Mouse (Mus musculus) kidney, embryonic 16.5 days (tissue): ENCODE measurements at regions not wholly inside any gene's neighbourhood (a gene's known extent, or its start where the extent isn't known, plus 50 kb on each side); places are given as distances from the start of the nearest gene placed in this dataset.

Experiments
- ATAC-seq: fragments of 200-750 bp; cut with Nextera tagmentation; 2 replicates; pipeline ENCODE4 v1.8.0; 2017; ENCODE audit warnings: moderate TSS enrichment; ENCODE audit not compliant: low FRiP score, low TSS enrichment
- H3K27ac ChIP-seq: fragments of 300-500 bp; sonication (generic); 2 replicates; pipeline ENCODE4 v1.5.1; 2014; ENCODE audit warnings: low read length
- H3K27me3 ChIP-seq: fragments of 300-500 bp; sonication (generic); 2 replicates; pipeline ENCODE4 v1.6.1; 2014; ENCODE audit warnings: low read length, control low read depth, mixed read lengths; ENCODE audit not compliant: insufficient read depth
- H3K36me3 ChIP-seq: fragments of 300-500 bp; sonication (generic); 2 replicates; pipeline ENCODE4 v1.6.1; 2014; ENCODE audit warnings: low read length, control low read depth, mixed read lengths; ENCODE audit not compliant: insufficient read depth
- H3K4me1 ChIP-seq: fragments of 300-500 bp; sonication (generic); 2 replicates; pipeline ENCODE4 v1.6.1; 2014; ENCODE audit warnings: low read length, control low read depth, mixed read lengths; ENCODE audit not compliant: insufficient read depth
- H3K4me2 ChIP-seq: fragments of 300-500 bp; sonication (generic); replicated peaks from 2 replicates; pipeline ENCODE4 v1.6.1; 2014; ENCODE audit warnings: low read depth, low read length
- H3K4me3 ChIP-seq: fragments of 300-500 bp; sonication (generic); 2 replicates; pipeline ENCODE4 v1.5.1; 2014; ENCODE audit warnings: mild to moderate bottlenecking, low read length
- H3K9ac ChIP-seq: fragments of 300-500 bp; sonication (generic); replicated peaks from 2 replicates; pipeline ENCODE4 v1.6.1; 2014; ENCODE audit warnings: low read length
- H3K9me3 ChIP-seq: fragments of 300-500 bp; sonication (generic); 2 replicates; pipeline ENCODE4 v1.6.1; 2016; ENCODE audit warnings: low read length, control low read depth
- WGBS: fragments of 180-500 bp; shearing (Covaris S2); extraction: QIAGEN DNeasy Blood & Tissue Kit; methylation state at CpG from one replicate; pipeline ENCODE4 v1.1.7; 2014; 5-methylcytosine and 5-hydroxymethylcytosine counted together

- Histone ChIP-seq H3K36me3 (no peaks in the 10 kb centered on the region), H3K4me3 (no peak overlapping the region), H3K4me2 (no peak overlapping the region), H3K9ac (no peak overlapping the region), H3K4me1 (no peaks in the 10 kb centered on the region), H3K9me3 (no peaks in the 10 kb centered on the region), H3K27me3 (no peaks in the 10 kb centered on the region), H3K27ac (no peak overlapping the region)
- ATAC-seq: no peak
- 84% methylated on average over 2 of the region's 2 CpGs for WGBS
These were observed 1786.1 kb downstream of the 9330182O14Rik start for GRCm38 (mm10) chr15:41920270-41920669.

- Histone ChIP-seq H3K27me3 (no peaks in the 10 kb centered on the region), H3K4me3 (no peak overlapping the region), H3K4me1 (no peaks in the 10 kb centered on the region), H3K36me3 (no peaks in the 10 kb centered on the region), H3K9me3 (peaks cover 16% of the 10 kb centered on the region), H3K4me2 (no peak overlapping the region), H3K9ac (no peak overlapping the region), H3K27ac (no peak overlapping the region)
- 41% methylated on average over 2 of the region's 2 CpGs for WGBS
- ATAC-seq: peak; percentile 69; the same call in 1 of the 2 replicates
These were observed 1802.5 kb downstream of the 9330182O14Rik start for GRCm38 (mm10) chr15:41936697-41937096.

GRCm38 (mm10) chr15:41945226-41945625 is 1811.1 kb downstream of the 9330182O14Rik start:
- ATAC-seq: no peak

GRCm38 (mm10) chr15:41947888-41948287 is 1813.7 kb downstream of the 9330182O14Rik start:
- Histone ChIP-seq H3K9me3 (no peaks in the 10 kb centered on the region), H3K4me3 (no peak overlapping the region), H3K27ac (peak overlapping the region; percentile 3; the same call in 1 of the 2 replicates), H3K36me3 (no peaks in the 10 kb centered on the region), H3K9ac (no peak overlapping the region), H3K4me2 (no peak overlapping the region), H3K27me3 (no peaks in the 10 kb centered on the region), H3K4me1 (peaks cover 4% of the 10 kb centered on the region; the same call in 1 of the 2 replicates)
- no peak; the same call in 1 of the 2 replicates for ATAC-seq

More at GRCm38 (mm10) chr15:41945226-41945625, 1811.1 kb downstream of the 9330182O14Rik start:
- Histone ChIP-seq H3K36me3 (no peaks in the 10 kb centered on the region), H3K9ac (no peak overlapping the region), H3K4me3 (no peak overlapping the region), H3K4me2 (no peak overlapping the region), H3K4me1 (peaks cover 4% of the 10 kb centered on the region; the same call in 1 of the 2 replicates), H3K27me3 (no peaks in the 10 kb centered on the region), H3K9me3 (no peaks in the 10 kb centered on the region), H3K27ac (no peak overlapping the region)
- 68% methylated on average over 2 of the region's 2 CpGs for WGBS

- peak; percentile 68; the same call in 1 of the 2 replicates for ATAC-seq
- Histone ChIP-seq H3K4me3 (no peak overlapping the region), H3K9me3 (no peaks in the 10 kb centered on the region), H3K4me2 (no peak overlapping the region), H3K9ac (no peak overlapping the region), H3K36me3 (no peaks in the 10 kb centered on the region), H3K4me1 (peaks cover 4% of the 10 kb centered on the region; the same call in 1 of the 2 replicates), H3K27ac (no peak overlapping the region), H3K27me3 (no peaks in the 10 kb centered on the region)
- 22% methylated on average over 4 of the region's 4 CpGs for WGBS
These were observed 1814.4 kb downstream of the 9330182O14Rik start for GRCm38 (mm10) chr15:41948347-41949093.

GRCm38 (mm10) chr15:41949094-41949461 is 1814.9 kb downstream of the 9330182O14Rik start:
- H3K9me3 ChIP-seq: no peaks in the 10 kb centered on the region
- 60% methylated on average over 6 of the region's 6 CpGs for WGBS
- H3K4me2 ChIP-seq: no peak overlapping the region
- H3K9ac ChIP-seq: no peak overlapping the region
- no peaks in the 10 kb centered on the region for H3K36me3 ChIP-seq
- no peak overlapping the region for H3K27ac ChIP-seq
- H3K27me3 ChIP-seq: no peaks in the 10 kb centered on the region
- ATAC-seq: peak; percentile 60
- H3K4me1 ChIP-seq: peaks cover 4% of the 10 kb centered on the region; the same call in 1 of the 2 replicates
- no peak overlapping the region for H3K4me3 ChIP-seq

GRCm38 (mm10) chr15:41951276-41951675 is 1817.1 kb downstream of the 9330182O14Rik start:
- peaks cover 4% of the 10 kb centered on the region; the same call in 1 of the 2 replicates for H3K4me1 ChIP-seq
- no peak overlapping the region for H3K27ac ChIP-seq
- no peaks in the 10 kb centered on the region for H3K27me3 ChIP-seq
- no peaks in the 10 kb centered on the region for H3K36me3 ChIP-seq
- 58% methylated on average over 5 of the region's 5 CpGs for WGBS
- ATAC-seq: no peak
- no peak overlapping the region for H3K9ac ChIP-seq
- no peak overlapping the region for H3K4me2 ChIP-seq
- no peak overlapping the region for H3K4me3 ChIP-seq
- no peaks in the 10 kb centered on the region for H3K9me3 ChIP-seq

- no peak overlapping the region for H3K4me2 ChIP-seq
- H3K27me3 ChIP-seq: no peaks in the 10 kb centered on the region
- ATAC-seq: no peak
- no peaks in the 10 kb centered on the region for H3K36me3 ChIP-seq
- no peaks in the 10 kb centered on the region for H3K9me3 ChIP-seq
- no peak overlapping the region for H3K4me3 ChIP-seq
- H3K9ac ChIP-seq: no peak overlapping the region
- H3K4me1 ChIP-seq: no peaks in the 10 kb centered on the region
- H3K27ac ChIP-seq: no peak overlapping the region
These were observed 1826.4 kb downstream of the 9330182O14Rik start for GRCm38 (mm10) chr15:41960597-41960996.

- H3K9me3 ChIP-seq: no peaks in the 10 kb centered on the region
- H3K4me2 ChIP-seq: no peak overlapping the region
- H3K36me3 ChIP-seq: no peaks in the 10 kb centered on the region
- H3K27ac ChIP-seq: no peak overlapping the region
- no peak for ATAC-seq
- 81% methylated on average over 6 of the region's 6 CpGs for WGBS
- H3K27me3 ChIP-seq: no peaks in the 10 kb centered on the region
- no peak overlapping the region for H3K4me3 ChIP-seq
- H3K9ac ChIP-seq: no peak overlapping the region
- no peaks in the 10 kb centered on the region for H3K4me1 ChIP-seq
These were observed 1836.7 kb downstream of the 9330182O14Rik start for GRCm38 (mm10) chr15:41970877-41971276.

GRCm38 (mm10) chr15:41973263-41973662 is 1839.1 kb downstream of the 9330182O14Rik start:
- H3K4me1 ChIP-seq: no peaks in the 10 kb centered on the region
- H3K27ac ChIP-seq: no peak overlapping the region
- H3K4me2 ChIP-seq: no peak overlapping the region
- no peak overlapping the region for H3K9ac ChIP-seq
- H3K27me3 ChIP-seq: no peaks in the 10 kb centered on the region
- no peak overlapping the region for H3K4me3 ChIP-seq
- 3% methylated on average over 8 of the region's 8 CpGs for WGBS
- no peaks in the 10 kb centered on the region for H3K9me3 ChIP-seq
- peak; percentile 75; the same call in 1 of the 2 replicates for ATAC-seq
- H3K36me3 ChIP-seq: no peaks in the 10 kb centered on the region
